Mouse (Mus musculus): ENCODE data around the gene Igdcc4.

Igdcc4 gene

GRCm38 (mm10) chr9:65154692-65155455 lies 53.6 kb downstream of the Igdcc4 start:
- DNase-seq (ENCODE audit: low spot score in 2 of 2), result no peak

- DNase-seq (ENCODE audit: low spot score in 2 of 2), result no peak
Observed at GRCm38 (mm10) chr9:65156604-65157003, 55.3 kb downstream of the Igdcc4 start.

DNA sequence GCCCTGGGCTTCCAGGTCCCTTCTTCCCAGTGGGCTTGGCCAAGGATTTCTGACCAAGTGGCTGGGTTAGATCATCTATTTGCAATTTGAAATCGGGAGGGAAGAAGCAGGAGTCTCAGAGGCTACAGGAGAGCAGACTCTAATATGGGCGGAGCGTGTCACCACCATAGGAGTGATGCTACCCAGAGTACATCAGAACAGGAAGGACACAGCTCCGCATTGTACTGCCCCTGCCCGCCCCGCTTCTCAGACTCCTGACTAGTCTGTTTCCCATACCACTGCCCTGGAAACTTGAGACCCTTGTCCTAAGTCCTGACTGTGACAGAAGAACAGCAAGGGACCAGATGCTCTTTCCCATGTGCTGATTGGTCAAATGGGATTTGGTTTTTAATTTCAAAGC lies 56.3 kb downstream of the Igdcc4 start:
- no peak for DNase-seq (ENCODE audit: low spot score in 2 of 2)

DNA sequence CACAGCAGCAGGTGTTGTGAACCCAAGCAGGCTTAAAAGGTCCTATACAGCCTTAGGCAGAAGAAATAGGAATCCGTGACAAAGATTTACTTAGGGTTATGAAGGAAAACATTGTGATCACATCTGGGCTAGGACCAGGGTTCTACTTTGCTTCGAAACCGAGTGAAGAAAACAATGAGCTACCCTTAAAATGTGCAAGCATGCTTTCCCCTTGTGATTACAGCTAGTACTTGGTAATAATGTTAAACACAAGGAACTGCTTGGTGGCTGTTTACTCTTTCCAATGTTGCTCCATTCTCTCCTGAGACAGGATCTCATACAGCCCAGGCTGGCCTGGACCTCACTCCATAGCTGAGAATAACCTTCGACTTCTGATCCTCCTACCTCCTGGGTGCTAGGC lies 59.9 kb downstream of the Igdcc4 start:
- DNase-seq (ENCODE audit: low spot score in 2 of 2), result no peak

DNA sequence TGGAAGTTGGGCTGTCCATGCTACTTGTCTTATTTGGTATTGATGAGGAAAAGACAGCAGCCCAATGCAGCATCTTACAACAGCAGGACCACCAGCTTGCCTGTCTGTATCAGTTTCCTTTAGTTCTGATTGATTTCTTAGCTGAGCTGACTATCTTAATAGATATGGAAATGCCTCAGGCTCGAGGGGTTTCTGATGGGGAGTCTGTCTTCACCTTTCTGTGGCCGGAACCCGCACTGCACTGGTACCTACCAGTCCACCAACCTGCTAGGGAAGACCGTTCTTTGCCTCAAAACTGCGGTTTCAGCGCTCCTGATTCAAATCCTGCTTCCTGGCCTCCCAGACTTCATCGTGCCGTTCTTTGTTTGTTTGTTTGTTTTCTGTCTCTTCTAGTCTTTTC lies 60.6 kb downstream of the Igdcc4 start:
- no peak for DNase-seq (ENCODE audit: low spot score in 2 of 2)

DNA sequence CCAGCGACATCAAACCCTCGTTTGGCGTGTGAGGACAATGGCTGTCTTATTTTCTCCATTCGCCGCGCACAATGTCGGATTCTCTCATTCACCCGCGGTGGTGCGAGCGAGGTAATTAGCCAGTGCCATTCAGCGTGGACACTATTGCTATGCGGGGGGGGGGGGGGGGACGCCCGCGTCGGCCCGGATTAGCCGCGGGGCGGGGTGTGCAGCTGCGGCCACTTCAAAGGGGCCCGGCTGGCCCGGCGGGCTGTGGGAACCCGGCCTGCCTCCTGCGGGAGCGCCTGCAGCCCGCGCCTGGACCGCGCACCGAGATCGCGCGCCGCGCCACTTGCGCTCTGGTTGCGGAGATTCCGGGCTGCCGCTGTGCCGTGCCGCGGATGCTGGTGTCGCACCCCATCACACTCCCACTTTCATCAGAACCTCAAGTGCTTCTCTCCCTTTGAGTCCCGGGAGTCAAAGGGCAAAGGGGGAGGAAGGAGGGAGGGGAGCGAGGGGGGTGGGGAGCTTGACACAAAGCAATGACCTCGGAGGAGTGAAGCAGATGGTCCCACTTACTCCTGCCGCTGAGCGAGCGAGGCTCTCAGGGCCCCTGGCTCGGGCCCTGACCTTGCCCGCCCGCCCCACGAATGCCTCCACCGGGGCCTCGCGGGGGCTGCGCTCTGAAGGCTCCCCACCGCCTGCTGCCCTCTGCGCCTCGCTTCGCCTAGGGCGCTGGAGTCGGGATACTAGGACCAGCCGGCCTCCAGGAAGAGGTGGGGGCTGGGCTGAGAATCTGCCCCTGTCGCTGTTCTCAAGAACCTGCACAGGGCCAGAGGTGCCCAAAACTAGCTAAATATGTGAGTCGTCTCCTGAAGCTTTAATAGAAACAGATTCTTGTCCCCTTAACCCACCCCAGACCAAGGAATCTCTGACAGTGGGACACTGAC lies 61.7 kb downstream of the Igdcc4 start:
- no peak for DNase-seq (ENCODE audit: low spot score in 2 of 2)

DNA sequence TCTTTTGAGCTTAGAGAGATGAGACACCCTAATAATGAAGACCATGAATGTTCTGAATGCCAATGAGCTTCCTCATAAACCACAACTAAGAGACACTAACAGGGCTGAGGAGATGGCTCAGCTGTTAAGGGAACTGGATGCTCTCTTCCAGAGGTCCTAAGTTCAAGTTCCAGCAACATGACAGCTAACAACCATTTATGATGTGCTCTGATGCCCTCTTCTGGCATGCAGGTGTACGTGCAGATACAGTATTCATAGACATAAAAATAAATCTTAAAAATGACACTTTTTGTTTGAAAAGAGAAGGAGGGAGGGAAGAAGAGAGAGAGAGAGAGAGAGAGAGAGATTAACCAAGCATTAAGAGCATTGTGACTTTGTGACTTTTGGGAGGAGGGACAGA lies 63.6 kb downstream of the Igdcc4 start:
- no peak for DNase-seq (ENCODE audit: low spot score in 2 of 2)

- no peak for DNase-seq (ENCODE audit: low spot score in 2 of 2)
Observed at GRCm38 (mm10) chr9:65166386-65166785, 65.1 kb downstream of the Igdcc4 start.

DNA sequence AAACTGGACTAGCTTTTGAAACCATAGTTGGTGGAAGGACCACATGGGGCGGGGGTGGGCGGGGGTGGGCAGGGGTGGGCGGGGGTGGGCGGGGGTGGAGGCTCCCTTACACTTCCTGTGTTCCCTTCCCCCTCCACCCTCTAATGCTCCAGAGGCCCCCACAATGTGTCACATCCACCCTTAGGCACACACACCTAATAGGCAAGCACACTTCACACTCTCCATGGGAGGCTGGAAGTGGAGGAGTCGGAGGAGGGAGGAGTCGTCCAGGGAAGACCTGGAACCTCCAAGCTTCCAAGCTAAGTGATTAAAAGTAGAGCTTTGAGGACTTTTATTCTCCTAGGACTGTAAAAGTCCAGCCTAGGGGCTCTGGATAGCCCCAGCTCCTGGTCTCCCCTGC lies 67.2 kb downstream of the Igdcc4 start:
- no peak for DNase-seq (ENCODE audit: low spot score in 2 of 2)

- no peak for DNase-seq (ENCODE audit: low spot score in 2 of 2)
Observed at GRCm38 (mm10) chr9:65168952-65169351, 67.7 kb downstream of the Igdcc4 start.

DNA sequence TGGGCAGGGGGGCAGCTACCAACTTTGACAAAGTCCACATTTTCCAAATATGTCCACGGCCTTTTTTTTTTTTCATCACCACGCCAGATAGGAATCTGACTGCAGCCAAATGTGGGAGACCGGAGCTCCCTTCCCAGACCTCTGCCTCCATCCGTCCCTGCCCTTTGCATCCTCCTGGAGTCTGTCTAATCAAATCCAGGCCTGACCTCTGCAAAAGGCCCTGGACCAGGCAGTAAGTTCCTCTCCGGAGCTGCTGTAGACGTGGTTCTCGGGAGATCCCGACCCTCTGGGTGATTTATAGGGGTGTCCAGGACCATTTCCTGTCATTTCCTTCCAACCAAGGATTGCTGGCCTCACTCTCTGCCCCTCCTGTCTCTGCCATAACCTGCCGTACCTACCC lies 71.4 kb downstream of the Igdcc4 start:
- DNase-seq (ENCODE audit: low spot score in 2 of 2), result no peak

- DNase-seq (ENCODE audit: low spot score in 2 of 2), result no peak
Observed at GRCm38 (mm10) chr9:65175234-65175938, 74.1 kb downstream of the Igdcc4 start.

GRCm38 (mm10) chr9:65175939-65176871 lies 74.9 kb downstream of the Igdcc4 start:
- no peak for DNase-seq (ENCODE audit: low spot score in 2 of 2)

DNA sequence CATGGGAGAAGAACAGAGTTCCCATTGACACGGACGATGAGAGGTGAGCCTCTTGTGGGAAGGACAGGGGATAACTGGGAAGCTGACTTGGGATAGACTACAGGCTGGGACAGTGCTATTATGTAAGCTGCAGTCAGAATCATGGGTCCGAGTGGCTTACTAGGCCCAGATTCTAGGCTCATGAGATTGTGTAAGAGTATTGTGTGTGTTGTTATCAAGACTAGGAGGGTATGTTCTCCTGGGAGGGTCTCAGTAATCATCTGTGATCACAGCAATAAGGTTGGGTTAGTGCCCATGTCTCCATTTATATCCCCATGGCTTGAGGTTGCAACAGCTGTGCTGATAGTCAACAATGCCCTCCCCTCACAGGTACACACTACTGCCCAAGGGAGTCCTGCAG lies 76.2 kb downstream of the Igdcc4 start:
- no peak for DNase-seq (ENCODE audit: low spot score in 2 of 2)

GRCm38 (mm10) chr9:65177912-65178311 lies 76.6 kb downstream of the Igdcc4 start:
- no peak for DNase-seq (ENCODE audit: low spot score in 2 of 2)

DNA sequence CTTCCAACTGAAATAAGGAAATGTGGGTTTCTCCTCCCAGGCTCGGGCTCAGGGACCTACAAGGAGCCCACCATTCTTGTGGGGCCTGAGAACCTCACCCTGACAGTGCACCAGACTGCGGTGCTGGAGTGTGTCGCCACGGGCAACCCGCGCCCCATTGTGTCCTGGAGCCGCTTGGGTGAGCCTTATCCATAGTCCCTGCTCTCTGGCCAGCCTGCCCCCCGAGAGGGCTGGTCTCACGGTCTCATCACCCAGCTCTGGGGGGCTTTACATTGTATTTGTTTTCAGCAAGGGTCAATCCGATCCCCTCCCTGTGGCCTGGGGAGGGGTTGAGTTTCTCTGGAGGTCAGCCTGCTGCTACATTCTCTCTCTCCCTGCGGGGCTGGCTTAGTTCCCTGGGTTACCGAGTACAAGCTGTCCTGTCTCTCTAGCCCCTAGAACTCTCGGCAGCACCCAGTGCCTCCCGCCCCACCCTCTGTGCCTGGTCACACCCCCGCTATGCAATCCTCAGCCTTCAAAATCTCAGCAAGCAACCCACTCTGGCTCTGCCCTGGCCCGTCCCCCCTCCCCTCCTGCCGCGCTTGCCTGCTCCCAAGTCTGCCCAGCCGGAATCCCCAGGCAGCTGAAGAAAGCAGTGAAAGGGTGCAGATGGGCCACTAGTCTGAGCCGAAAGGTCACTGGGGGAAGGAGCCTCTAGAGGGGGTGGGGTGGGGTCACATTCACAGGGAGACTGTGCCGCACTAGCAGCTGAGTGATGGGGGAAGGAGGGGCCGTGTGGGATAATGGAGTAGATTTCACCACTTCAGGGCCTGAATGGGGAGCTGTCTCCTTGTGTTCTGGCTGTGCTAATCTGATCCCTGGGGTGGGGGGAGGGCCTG lies 77.3 kb downstream of the Igdcc4 start:
- DNase-seq (ENCODE audit: low spot score in 2 of 2), result no peak

GRCm38 (mm10) chr9:65179817-65180624 lies 78.7 kb downstream of the Igdcc4 start:
- no peak for DNase-seq (ENCODE audit: low spot score in 2 of 2)

All from left cerebral cortex, adult 9 months (tissue).